Mouse (Mus musculus) embryonic facial prominence, embryonic 11.5 days (tissue): ENCODE data around the gene Uba52. TPM values are rescaled to one million over a fixed set of nuclear protein-coding genes. Genes with fewer than 3 reads are reported as not detected.
A peak's percentile ranks its signal among the peaks of the same experiment; 100 is the strongest.

ENCODE experiments used
- ATAC-seq: fragments of 200-750 bp; cut with Nextera tagmentation; replicated peaks from 2 replicates; pipeline ENCODE4 v1.8.0; 2017; ENCODE audit warnings: low read depth; ENCODE audit not compliant: insufficient number of reproducible peaks, low FRiP score, low TSS enrichment
- DNase-seq: peaks from one replicate; pipeline ENCODE4 v3.0.0-alpha.2; 2015; ENCODE audit warnings: low spot score
- H3K27ac ChIP-seq: fragments of 300-500 bp; sonication (generic); replicated peaks from 2 replicates; pipeline ENCODE4 v1.5.1; 2014; ENCODE audit warnings: mild to moderate bottlenecking, low read depth, low read length, control low read depth
- H3K27me3 ChIP-seq: fragments of 300-500 bp; sonication (generic); 2 replicates; pipeline ENCODE4 v1.6.1; 2014; ENCODE audit warnings: mild to moderate bottlenecking, low read length, moderate library complexity, mixed read lengths; ENCODE audit not compliant: control insufficient read depth, insufficient read depth
- H3K36me3 ChIP-seq: fragments of 300-500 bp; sonication (generic); replicated peaks from 2 replicates; pipeline ENCODE4 v1.6.1; 2014; ENCODE audit warnings: low read depth, mild to moderate bottlenecking, low read length, moderate library complexity, mixed read lengths; ENCODE audit not compliant: control insufficient read depth, insufficient read depth
- H3K4me1 ChIP-seq: fragments of 300-500 bp; sonication (generic); 2 replicates; pipeline ENCODE4 v1.6.1; 2014; ENCODE audit warnings: low read length, mixed read lengths; ENCODE audit not compliant: control insufficient read depth, insufficient read depth
- H3K4me2 ChIP-seq: fragments of 300-500 bp; sonication (generic); 2 replicates; pipeline ENCODE4 v1.6.1; 2014; ENCODE audit warnings: low read depth, mild to moderate bottlenecking, control low read depth, low read length, moderate library complexity
- H3K4me3 ChIP-seq: fragments of 300-500 bp; sonication (generic); 2 replicates; pipeline ENCODE4 v1.5.1; 2014; ENCODE audit warnings: low read depth, low read length, control low read depth
- H3K9ac ChIP-seq: fragments of 300-500 bp; sonication (generic); replicated peaks from 2 replicates; pipeline ENCODE4 v1.6.1; 2014; ENCODE audit warnings: mild to moderate bottlenecking, control low read depth, low read length
- H3K9me3 ChIP-seq: fragments of 300-500 bp; sonication (generic); replicated peaks from 2 replicates; pipeline ENCODE4 v1.6.1; 2016; ENCODE audit warnings: mild to moderate bottlenecking, low read length, inconsistent platforms, mixed read lengths; ENCODE audit not compliant: control insufficient read depth
- WGBS: fragments of 180-500 bp; shearing (Covaris S2); extraction: QIAGEN DNeasy Blood & Tissue Kit; methylation state at CpG from one replicate; pipeline ENCODE4 v1.1.7; 2014; 5-methylcytosine and 5-hydroxymethylcytosine counted together
- polyA plus RNA-seq: library from polyadenylated mRNA; unstranded; fragments of >200 nt; fragmentation: Nextera tagmentation; extraction: Ambion mirVana; gene quantifications from 2 replicates; pipeline ENCODE4 v1.2.1, GENCODE M21; 2014

Gene Uba52
- polyA plus RNA-seq, 1 experiment from 2014 or later, result 783 TPM

DNA sequence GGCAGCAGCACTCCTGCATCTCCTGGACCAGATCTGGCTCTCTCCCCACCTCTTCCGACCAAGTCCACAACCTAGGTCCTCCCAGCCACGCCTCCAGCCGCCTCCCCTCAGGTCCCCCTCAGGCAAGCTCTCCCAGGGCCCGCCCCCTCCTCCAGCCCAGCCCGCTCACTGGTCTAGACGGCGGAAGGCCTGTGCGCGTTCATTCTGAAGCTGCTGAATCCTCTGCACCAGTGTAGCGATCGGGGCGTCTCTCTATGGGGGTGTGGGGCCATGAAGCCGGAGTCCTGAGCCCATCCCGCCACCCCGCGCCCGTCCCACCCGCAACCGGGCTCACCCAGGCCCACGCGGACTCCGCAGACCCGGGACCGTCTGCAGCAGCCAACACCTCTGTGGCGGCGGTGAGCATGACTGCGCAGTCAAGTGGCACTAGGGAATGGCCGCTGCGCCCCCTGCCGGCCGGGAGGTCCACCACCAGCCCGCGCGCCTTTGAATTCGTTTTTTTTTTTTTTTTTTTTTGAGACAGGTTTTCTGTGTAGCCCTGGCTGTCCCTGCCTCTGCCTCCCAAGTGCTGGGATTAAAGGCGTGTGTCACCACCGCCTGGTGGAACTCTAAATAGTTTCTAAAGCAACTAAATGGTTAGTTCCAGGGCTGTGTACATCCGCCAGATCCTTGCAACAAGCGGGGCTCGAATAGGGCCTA lies 4.1 kb downstream of the Uba52 start, which contains the start of gene Rex1bd:
TSS of gene Rex1bd (minus strand) at position 425 of the 699 bp plus-strand sequence.
- Histone ChIP-seq H3K4me3 (peak within 1 kb of the TSS; percentile 70), H3K9me3 (no peaks in the 10 kb centered on the region), H3K4me2 (peak within 1 kb of the TSS; percentile 82), H3K27ac (peak within 1 kb of the TSS; percentile 62), H3K4me1 (peaks cover 23% of the 10 kb centered on the region), H3K27me3 (peaks cover 16% of the 10 kb centered on the region), H3K9ac (peak within 1 kb of the TSS; percentile 92), H3K36me3 (peaks cover 6% of the 10 kb centered on the region)
- peak; percentile 78 for ATAC-seq
- 3% methylated on average over 35 of the region's 40 CpGs for WGBS
- DNase-seq, result peak; percentile 95

DNA sequence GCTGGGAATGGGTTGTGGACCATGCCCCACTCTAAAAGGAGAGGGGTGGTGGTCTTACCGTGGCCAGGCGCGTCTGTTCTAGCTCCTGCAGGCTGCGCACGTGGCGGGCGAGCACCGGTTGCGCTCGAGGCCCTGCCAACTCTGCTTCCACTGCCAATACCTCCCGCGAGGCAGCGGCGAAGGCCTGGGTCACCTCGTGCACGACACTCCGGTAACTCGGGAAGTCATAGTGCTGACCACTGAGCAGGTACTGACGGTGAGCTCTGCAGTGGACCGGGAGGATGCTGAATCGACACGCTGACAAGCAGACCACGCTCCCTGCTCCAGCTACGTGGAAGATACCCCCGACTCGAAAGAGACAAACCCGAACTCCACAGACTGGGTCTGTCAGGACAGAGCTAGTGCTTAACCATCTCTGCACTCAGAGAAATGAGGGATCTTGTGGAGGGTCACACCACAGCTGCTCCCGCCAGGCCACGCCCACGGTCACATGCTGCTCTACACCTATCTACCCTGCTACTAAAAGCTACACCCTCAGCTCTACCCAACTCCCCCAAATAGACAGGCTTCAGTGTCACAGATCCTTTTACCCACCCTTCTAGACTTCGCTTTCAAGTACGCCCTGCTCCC lies 4.8 kb downstream of the Uba52 start:
- H3K4me2 ChIP-seq, result peak overlapping the region; percentile 82
- ATAC-seq (peak; percentile 14), DNase-seq (no peak)
- 40% methylated on average over 32 of the region's 32 CpGs for WGBS
- peaks cover 6% of the 10 kb centered on the region for H3K36me3 ChIP-seq
- peaks cover 22% of the 10 kb centered on the region for H3K27me3 ChIP-seq
- peak overlapping the region; percentile 62 for H3K27ac ChIP-seq
- H3K9ac ChIP-seq, result peak overlapping the region; percentile 92
- H3K4me3 ChIP-seq, result peak overlapping the region; percentile 70
- H3K4me1 ChIP-seq, result peaks cover 27% of the 10 kb centered on the region
- no peaks in the 10 kb centered on the region for H3K9me3 ChIP-seq

DNA sequence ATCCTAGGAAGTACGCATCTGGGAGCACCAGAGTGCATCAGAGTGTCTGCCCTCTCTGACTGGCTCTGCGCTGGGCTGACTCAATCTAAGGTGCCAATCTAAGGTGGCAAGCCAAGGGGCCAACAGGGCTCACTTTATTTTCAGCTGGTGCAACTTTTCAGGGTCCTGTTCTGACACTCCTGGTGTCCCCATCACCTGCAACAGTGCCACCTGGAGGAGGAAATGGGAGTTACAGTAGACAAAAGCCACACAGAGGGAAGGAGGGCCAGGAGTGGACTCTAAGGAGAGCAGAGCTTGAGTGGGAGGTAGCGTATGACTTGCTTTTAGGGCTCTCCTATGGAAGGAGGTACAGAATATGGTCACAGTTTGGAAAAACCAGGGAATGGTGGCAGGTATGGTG lies 5.8 kb downstream of the Uba52 start:
- Histone ChIP-seq H3K4me1 (peaks cover 28% of the 10 kb centered on the region), H3K9me3 (no peaks in the 10 kb centered on the region), H3K27me3 (peaks cover 26% of the 10 kb centered on the region), H3K9ac (no peak overlapping the region), H3K4me3 (no peak overlapping the region; the same call in 1 of the 2 replicates), H3K4me2 (peak overlapping the region; percentile 6; the same call in 1 of the 2 replicates), H3K36me3 (peaks cover 6% of the 10 kb centered on the region), H3K27ac (peak overlapping the region; percentile 49; the same call in 1 of the 2 replicates)
- 54% methylated on average over 3 of the region's 3 CpGs for WGBS
- DNase-seq, result peak; percentile 88
- ATAC-seq, result no peak

DNA sequence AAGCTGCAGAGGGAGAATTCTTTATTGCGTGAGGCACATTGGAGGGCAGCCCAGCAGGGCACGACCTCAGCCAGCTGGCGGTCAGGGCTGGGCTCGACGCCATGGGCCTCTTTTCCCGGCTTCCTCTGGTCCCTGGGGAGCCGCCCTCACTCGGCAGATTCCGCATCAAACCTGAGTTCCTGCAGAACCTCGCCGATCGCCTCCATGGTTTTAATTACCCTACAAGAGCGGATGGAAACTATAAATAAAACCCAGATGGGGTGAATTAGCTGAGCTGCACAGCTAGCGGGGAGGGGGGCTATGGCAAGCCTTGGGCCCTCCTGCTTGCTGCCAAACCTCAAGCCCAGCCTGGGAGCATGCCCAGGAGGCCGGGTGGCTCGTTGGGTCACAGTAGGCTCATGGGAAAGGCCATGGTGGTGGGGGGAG lies 6.3 kb downstream of the Uba52 start:
- H3K36me3 ChIP-seq, result peaks cover 6% of the 10 kb centered on the region
- DNase-seq, result peak; percentile 93
- H3K27me3 ChIP-seq, result peaks cover 26% of the 10 kb centered on the region
- no peaks in the 10 kb centered on the region for H3K9me3 ChIP-seq
- ATAC-seq, result peak; percentile 19; the same call in 1 of the 2 replicates
- no peak overlapping the region; the same call in 1 of the 2 replicates for H3K4me3 ChIP-seq
- no peak overlapping the region for H3K9ac ChIP-seq
- H3K27ac ChIP-seq, result peak overlapping the region; percentile 49; the same call in 1 of the 2 replicates
- H3K4me1 ChIP-seq, result peaks cover 27% of the 10 kb centered on the region
- 27% methylated on average over 16 of the region's 16 CpGs for WGBS
- H3K4me2 ChIP-seq, result no peak overlapping the region

DNA sequence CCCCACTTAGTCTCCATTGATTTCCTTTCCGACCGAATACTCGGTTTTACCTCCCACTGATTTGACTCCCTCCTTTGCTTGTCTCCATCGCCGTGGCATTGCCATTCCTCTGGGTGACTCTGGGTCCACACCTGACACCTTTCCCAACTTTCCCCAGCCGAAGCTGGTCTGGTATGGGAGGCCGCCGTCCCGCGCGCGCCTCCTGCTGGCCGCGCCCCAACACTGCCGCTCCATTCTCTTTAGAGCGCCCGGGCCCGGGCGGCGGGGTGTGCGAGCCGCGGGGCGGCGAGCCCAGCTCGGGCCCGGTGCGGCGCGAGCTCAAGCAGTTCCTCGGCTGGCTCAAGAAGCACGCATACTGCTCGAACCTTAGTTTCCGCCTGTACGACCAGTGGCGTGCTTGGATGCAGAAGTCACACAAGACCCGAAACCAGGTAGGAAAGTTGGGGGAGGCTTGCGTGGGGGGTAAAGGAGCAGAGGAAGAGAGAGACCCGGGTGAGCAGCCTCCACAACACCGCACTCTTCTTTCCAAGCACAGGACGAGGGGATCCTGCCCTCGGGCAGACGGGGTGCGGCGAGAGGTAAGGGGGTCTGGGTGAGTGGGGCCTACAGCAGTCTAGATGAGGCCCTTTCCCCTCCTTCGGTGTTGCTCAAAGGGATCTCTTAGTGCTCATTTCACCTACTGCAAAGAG lies 7.4 kb downstream of the Uba52 start:
- H3K27ac ChIP-seq, result no peak overlapping the region; the same call in 1 of the 2 replicates
- peaks cover 6% of the 10 kb centered on the region for H3K36me3 ChIP-seq
- H3K4me3 ChIP-seq, result no peak overlapping the region
- H3K4me2 ChIP-seq, result peak overlapping the region; percentile 11
- H3K9ac ChIP-seq, result peak overlapping the region; percentile 32; the same call in 1 of the 2 replicates
- H3K4me1 ChIP-seq, result peaks cover 19% of the 10 kb centered on the region
- ATAC-seq, result no peak
- peak; percentile 84 for DNase-seq
- peaks cover 26% of the 10 kb centered on the region for H3K27me3 ChIP-seq
- WGBS, result 9% methylated on average over 46 of the region's 46 CpGs
- no peaks in the 10 kb centered on the region for H3K9me3 ChIP-seq

DNA sequence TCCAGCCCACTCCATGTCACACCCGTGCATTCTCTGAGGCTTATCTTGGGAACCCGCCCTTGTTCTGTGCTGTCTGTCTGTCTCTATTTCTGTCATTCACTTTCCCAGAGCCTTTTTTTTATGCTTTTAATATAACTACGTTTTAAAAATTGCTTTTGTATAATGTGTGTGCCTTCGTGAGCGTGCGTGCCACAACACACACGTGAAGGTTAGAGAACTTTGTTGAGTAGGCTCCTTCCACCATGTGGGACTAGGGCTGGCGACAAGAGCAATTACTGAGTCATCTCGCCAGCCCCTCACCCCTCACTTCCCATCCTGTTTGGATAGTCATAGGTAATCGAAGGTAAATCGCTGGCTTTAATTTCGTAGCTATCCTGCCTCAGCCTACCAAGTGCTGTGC lies 8.1 kb downstream of the Uba52 start:
- H3K27ac ChIP-seq, result no peak overlapping the region
- peaks cover 19% of the 10 kb centered on the region for H3K4me1 ChIP-seq
- no peak overlapping the region for H3K4me3 ChIP-seq
- no peak overlapping the region for H3K9ac ChIP-seq
- ATAC-seq (no peak), DNase-seq (no peak)
- H3K36me3 ChIP-seq, result 0 out of 2 replicates have a peak, but pooled peaks cover under 1% of the 10 kb centered on the region
- no peak overlapping the region for H3K4me2 ChIP-seq
- peaks cover 26% of the 10 kb centered on the region for H3K27me3 ChIP-seq
- no peaks in the 10 kb centered on the region for H3K9me3 ChIP-seq
- 29% methylated on average over 12 of the region's 12 CpGs for WGBS

DNA sequence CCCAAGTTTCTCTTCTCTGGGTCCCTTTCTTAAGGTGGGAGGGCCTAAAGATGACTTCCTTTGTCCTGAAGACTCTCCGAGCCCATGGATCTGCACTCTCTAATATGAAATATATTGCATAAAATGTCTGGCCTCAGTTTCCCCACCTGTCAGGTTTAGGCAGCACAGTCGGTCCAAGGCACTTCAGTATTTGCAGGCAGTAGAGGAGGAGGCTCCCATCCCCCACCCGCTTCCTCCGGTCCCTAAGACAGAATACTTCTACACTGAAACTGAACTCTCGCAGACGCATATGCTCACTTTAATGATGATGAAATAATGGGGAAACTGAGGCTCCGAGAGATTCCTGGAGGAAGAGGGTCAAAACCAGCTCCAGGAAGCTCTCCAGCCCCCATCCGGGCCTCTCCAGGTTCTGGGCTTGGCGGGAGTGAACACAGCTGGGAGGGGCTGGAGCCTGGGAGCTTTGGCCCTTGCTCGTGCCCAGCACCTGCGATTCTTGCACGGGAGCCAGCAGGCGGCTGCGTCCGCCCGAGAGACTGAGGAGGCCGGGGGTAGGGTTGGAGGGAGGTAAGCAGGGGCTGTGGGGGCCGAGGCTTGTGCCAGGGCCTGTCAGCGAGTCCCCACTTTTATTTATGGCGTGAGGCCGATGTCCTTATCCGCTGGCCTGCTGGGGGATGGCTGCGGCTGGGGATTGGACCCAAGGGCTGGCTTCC lies 8.6 kb downstream of the Uba52 start:
- H3K4me1 ChIP-seq, result peaks cover 19% of the 10 kb centered on the region
- no peak overlapping the region for H3K9ac ChIP-seq
- H3K36me3 ChIP-seq, result no peaks in the 10 kb centered on the region
- no peak overlapping the region for H3K4me3 ChIP-seq
- no peak overlapping the region for H3K27ac ChIP-seq
- H3K9me3 ChIP-seq, result no peaks in the 10 kb centered on the region
- WGBS, result 13% methylated on average over 23 of the region's 23 CpGs
- DNase-seq (no peak), ATAC-seq (no peak)
- no peak overlapping the region for H3K4me2 ChIP-seq
- H3K27me3 ChIP-seq, result peaks cover 26% of the 10 kb centered on the region
